Mouse (Mus musculus): ENCODE data around the gene Usp54.
"Not testable (repeated sequence)": the region's sequence is repeated elsewhere in the genome, so short reads cannot be mapped to it uniquely, and the experiment has no call there.

Gene Usp54

DNA sequence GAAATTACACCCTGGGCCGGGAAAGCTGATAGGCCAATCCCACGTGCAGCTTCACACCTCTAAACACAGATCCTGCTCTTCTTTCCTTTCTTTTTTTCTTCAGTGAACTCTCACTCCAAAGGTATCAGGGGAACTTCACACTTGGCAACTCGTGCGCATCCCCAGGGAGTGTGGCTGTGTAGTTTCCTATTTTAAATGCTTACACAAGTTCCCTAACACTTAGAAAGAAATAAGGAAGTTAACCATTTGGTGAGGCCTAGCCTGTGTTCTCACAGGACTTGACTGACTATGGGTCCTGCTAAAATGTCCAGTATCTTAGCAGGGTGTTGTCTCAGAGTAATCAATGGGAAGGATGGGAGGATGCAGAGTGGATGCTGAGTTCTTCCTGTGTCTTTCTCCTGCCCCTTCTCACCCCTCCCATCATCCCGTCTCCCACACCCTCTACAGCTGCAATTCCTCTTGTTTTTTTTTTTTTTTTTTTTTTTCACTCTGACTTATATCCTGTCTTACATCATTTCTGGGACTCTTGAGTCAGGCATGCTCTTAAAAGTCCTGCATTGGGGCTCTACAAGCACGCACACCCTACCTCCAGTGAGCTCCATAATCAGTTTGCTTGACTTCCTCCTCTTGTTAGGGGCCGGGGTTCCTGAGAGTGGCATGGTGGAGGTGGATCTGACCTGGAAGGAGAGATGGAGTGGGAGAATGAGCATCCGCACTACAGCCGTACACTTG, 14.0 kb upstream of the Usp54 start:
- no peak for DNase-seq (ENCODE audit: low spot score in 2 of 2)

DNA sequence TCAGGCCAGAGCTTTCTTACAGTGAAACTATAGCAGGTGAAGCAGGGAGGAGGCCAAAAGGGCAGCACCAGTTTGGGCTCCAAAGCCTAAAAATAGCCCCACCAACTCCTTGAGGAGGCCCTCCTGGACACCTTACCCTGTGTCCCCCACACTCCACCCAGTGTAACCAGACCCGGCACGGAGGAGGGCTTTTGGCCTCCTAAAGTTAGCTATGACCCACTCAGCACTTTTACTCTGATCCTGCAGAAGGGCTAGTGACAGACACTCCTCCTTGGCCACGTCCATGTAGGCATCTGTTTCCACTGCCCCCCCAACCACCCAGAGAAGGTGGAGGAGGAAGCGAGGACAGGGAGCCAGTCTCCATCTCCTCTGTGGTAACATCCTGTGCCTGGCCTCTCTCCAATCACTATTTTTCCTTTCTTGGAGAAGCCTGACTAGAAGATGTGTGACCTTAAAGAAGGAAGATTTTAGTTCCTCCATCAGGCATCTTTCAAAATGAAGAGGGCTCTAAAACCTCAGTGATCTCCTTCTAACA, 10.9 kb upstream of the Usp54 start:
- no peak for DNase-seq (ENCODE audit: low spot score in 2 of 2)

DNA sequence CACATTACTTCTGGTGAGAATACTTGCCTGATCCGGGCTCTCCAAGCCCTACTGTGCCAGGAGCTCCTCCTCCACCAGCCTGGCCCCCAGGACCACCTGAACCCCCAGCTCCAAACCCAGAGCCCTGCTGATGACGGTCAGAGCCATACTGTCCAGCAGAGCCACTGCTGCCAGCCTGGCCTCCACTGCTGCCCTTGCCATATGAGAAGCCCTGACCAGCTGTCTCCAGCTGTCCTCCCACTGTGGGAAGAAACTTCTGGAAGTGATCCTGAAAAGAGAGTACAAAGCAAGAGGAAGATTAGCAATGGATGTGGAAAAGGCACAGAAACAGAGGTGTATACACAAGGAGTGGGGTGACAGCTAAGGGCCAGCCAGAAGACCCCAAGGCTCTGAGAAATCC, 10.1 kb upstream of the Usp54 start:
- no peak for DNase-seq (ENCODE audit: low spot score in 2 of 2)

DNA sequence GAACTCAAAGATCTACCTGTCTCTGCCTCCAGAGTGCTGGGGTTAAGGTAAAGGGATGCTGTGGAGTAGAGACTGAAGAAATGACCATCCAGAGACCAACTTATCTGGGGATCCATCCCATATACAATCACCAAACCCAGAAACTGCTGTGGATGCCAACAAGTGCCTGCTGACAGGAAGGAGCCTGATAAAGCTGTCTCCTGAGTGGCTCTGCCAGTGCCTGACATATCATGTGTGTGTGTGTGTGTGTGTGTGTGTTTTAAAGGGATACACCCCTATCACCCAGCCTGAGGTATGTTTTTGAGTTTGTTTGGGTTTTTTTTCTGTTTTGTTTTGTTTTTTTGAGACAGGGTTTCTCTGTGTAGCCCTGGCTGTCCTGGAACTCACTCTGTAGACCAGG, 5.5 kb upstream of the Usp54 start:
- DNase-seq (ENCODE audit: low spot score in 2 of 2): no peak

DNA sequence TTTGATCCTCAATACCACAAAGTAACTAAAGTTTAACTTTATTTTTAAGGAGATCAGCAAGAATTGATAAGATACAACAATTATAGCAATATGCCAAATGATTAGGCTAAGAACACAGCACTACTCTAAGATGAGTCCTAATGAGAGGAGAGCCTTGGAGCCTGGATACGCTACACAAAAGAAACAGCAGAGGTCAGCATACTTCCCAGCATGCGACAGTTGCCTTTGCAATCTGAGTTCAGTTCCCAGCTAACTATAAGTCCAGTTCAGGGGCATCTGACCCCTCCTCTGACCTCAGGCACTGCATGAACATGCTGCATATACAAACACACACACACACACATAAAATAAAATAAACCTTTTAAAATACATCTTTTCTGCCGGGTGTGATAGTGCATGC, 4.7 kb upstream of the Usp54 start:
- no peak for DNase-seq (ENCODE audit: low spot score in 2 of 2)

DNA sequence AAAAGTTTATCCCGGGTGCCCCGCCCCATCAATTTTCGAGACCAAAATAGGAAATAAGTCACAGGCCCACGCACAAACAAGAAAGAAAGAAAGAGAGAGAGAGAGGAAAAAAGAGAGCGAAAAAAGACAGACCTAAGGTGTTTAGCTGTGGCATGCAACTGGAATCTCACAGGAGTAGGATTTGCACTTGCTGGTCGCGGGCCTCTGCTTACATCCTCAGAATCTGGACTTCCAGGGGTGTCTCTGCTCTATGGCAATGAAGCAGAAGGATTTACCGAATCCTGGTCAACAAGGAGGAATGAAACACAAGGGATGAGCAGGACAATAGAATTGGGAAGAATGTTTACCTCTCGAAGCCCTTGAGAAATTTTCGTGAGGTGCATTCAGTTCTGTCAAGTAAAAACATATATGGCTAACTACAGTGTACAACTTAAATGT, 594 bp upstream of the Usp54 start:
- no peak for DNase-seq (ENCODE audit: low spot score in 2 of 2)

DNA sequence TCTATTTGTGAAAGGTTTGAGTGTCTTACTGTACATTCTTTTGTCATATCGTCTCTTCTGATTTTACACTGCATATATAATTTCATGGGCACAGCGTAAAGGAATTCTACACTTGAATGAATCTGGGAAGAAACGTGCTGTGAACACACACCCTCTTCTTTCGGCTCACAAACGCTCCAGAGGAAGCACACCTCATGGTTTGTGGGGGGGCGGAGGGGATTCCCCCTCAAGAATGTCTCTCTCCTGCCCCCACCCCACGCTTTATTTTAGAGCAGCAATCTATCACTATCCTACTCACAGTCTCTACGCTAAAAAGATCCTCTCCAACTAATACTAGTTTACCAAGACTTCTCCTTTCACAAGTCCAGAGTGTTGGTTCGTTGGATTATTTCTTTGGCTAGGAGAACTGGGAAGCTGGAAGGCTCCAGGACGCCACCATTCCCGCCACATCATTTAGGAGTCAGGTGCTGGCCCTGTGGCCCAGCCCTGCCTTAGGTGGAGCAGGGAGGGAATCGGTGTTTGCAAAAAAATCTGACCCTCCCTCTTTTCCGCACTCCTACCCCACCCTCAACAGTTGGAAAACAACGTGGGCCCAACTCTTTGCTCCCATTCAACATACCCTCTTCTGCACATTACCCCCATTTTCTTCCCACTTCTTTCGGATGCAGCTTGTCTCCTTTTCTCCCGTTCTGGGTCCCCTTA, 794 bp downstream of the Usp54 start:
- DNase-seq (ENCODE audit: low spot score in 2 of 2): peak in 1 of 2 experiments; percentile 67

DNA sequence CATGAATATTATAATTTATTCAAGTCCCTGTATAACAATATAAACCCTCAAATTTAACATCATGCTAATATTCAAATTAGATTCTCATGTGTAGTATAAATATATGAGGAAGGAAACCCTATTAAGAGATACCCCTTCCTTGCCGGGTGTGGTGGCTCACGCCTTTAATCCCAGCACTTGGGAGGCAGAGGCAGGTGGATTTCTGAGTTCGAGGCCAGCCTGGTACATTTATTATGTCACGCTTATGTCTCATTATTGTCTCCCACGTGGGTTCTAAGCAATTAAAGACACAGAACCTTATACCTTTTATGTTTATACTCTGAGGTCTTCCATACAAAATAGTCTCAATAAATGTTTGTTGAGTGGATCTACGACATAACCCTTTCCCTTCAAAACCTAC, 2.2 kb downstream of the Usp54 start:
- no peak for DNase-seq (ENCODE audit: low spot score in 2 of 2)

DNA sequence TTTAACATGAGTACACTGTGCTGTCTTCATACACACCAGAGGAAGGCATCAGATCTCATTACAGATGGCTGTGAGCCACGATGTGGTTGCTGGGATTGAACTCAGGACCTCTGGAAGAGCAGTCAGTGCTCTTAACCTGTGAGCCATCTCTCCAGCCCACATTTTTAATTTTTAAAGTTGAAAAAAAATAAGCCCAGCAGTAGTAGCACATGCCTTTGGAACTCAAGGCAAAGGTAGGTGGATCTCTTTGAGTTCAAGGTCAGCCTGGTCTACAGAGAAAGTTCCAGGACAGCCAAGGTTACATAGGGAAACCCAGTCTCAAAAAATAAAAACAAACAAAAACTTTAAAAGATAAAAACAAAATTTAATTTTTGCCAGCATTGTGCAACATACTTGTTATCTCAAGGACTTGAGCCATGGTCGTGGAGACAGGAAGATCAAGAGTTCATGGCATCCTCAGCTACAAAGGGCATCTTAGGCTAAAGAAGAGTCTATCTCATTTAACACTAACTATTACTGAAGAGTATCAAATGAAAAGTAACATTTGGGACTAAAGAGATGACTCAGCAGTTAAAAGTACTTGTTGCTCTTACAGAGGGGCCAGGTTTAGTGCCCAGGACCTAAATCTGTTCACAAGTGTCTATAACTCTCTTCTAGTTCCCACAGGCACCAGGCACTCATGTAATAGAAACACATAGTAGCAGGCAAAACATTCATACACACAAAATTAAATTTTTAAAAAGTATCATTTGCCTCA, 2.9 kb downstream of the Usp54 start:
- DNase-seq (ENCODE audit: low spot score in 2 of 2): no peak

DNA sequence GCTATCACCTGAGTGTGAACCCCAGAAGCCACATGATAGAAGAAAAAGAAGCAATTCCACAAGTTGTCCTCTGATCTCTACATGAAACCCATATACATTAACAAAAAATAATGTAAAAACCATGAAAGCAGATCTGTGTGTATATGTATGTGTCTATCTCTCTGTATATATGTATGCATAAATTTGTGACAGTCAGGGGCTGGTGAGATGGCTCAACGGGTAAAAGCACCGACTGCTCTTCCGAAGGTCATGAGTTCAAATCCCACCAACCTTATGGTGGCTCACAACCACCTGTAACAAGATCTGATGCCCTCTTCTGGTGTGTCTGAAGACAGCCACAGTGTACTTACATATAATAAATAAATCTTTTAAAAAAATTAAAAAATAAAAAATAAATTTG, 3.9 kb downstream of the Usp54 start:
- DNase-seq (ENCODE audit: low spot score in 2 of 2): not testable (repeated sequence)

DNA sequence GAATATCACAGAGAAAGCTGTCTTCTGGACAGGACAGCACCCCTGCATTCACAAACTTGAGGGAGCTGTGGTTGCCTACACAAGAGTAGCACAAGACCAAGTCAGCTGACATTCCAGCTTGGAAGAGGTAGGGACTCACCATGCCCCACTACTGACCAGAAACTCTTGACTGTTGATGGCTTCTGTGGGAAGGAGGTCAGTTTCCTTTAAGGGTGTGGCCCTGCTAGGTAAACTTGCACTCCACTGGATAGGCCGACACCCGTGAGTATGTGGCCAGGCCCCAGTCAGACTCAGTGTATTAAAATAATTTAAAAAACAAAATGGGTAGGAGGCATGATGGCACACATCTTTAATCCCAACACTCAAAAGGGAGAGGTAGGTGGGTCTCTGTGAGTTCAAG, 5.3 kb downstream of the Usp54 start:
- DNase-seq (ENCODE audit: low spot score in 2 of 2): no peak

DNA sequence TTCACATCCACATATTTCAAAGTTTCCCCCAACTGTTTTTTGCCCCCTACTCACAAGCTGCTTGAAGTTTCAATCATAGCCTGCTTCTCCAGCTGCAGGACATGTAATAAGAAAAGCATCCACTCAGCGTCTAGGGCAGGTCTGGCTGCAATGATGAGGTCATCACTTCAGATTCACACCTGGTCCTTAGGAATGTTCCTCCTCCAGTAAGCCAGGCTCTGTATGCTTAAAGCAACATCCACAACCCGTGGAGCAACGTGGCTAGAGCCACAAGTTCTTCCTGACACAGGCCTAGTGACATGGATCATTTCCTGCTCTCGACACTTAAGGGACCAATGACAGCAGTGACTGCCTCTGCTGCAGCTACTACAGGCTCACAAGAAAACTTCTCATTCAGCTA, 9.6 kb downstream of the Usp54 start:
- DNase-seq (ENCODE audit: low spot score in 2 of 2): no peak

DNA sequence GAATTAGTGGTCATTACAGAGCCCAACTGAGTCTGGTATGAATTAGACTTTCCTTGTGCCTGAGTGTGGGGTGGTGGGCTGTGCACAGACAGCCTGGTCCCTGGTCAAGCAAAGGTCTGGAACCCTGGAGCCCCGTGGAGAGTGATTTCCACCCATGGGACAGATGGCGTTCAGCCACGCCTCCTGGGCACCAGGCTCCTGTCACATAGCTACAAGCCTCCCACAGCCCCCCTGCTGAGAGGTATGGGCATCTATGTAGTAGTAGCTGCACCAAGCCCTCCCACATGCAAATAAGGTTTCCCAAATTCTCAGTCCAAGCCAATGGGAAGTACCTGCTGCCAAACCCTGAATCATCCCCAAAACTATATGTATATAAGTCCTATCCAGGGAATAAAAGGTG, 13.9 kb downstream of the Usp54 start:
- DNase-seq (ENCODE audit: low spot score in 2 of 2): no peak

DNA sequence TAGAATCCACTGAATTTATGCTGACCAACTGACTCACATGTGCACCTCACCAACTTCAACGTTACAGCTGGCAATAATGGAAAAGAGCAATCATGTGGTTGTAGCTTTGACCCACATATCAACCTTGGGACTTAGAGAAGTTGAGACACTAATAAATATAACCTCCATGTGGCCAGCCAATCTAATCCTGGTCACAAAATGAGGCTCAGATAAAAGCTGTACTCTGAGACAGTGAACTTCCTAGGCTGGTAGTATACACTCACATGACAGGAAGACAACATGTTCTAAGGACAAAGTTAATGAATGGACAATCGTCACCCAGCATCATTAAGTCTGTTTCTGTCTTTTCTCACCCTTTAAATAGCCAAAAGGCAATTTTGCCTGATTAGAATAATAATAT, 14.4 kb downstream of the Usp54 start:
- DNase-seq (ENCODE audit: low spot score in 2 of 2): no peak

DNA sequence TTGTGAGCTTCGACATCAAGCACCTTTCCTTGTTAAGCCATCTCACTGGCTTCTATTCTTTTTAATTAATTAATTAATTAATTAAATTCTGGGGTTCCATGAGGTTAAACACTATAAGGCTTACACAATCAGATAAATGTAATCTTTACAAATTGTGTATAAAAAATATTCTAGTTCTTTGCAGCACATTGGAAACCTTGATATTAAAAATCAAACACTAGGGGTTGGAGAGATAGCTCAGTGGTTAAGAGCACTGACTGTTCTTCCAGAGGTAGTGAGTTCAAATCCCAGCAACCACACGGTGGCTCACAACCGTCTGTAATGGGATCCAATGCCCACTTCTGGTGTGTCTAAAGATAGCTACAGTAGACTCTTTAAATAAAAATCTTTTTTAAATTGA, 18.0 kb downstream of the Usp54 start:
- DNase-seq (ENCODE audit: low spot score in 2 of 2): no peak

DNA sequence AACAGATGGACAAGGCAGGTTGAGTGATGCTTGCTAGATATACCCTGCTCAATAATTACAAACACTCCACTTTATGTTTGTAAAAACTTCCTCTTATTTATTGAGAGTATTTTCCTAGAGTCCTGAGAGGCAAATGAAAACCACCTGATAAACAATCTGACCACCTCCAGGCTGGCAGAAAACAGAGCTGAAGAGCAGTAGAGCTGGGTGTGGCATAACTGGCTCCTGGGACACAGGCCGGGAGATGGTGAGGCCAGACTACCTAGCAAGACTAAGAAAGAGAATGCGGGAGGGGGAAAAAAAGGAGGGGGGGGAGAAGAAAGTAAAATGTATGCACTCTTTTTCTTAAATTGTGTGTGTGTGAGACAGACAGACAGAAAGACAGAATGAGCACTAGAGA, 18.5 kb downstream of the Usp54 start:
- no peak for DNase-seq (ENCODE audit: low spot score in 2 of 2)

DNA sequence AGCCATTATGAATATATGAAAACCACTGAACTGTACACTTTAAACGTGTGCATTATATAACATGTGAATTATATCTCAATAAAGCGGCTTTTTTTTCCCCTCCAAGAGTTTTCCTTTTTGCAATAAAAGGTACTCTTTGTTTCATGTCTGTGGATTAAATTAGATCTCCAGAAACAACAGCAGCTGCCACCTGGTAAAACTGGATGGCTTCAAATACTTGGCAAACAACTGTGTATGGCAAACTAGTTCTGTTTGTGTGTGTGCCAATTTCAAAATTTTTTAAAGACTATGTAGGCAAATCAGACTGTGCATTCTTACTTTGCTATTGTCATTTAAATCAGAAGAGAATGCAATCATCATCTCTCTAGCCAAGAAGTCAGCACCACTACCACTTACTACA, 19.0 kb downstream of the Usp54 start:
- DNase-seq (ENCODE audit: low spot score in 2 of 2): no peak

DNA sequence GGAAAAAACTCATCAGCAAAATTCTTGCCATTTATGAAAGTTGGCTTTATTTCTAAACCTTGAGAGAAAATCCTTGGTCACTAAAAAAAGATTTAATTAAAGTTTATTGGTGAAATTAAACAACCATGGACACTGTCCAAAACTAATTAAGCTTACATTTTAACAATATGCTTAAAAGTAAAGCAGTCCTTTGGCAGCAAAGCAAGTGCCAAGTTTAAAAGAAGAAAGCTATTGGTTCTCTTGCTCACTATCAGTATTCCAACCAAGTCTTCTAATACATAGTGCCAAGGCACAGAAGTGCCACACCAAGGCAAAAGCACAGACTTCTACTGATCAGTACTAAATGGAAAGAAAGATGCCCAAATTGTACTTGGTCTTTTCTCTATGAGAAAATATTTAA, 21.7 kb downstream of the Usp54 start:
- DNase-seq (ENCODE audit: low spot score in 2 of 2): no peak

DNA sequence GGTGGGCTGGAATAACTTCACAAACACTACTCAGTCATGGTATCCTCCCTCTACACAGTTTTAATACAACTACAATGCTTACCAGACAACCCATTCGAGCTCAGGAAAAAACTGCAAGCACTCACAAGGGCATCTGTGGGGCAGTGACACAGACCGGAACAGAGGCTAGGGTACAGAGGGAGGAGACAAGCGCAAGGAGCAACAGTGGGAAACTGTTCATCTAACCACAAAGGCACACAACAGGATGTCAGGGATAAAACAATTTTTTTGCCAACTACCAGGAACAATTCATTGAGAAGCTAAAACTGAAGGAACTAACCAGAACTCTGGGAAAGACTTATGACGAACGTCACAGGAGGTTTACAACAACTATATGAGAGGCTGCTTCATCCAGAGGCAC, 22.7 kb downstream of the Usp54 start:
- DNase-seq (ENCODE audit: low spot score in 2 of 2): no peak

DNA sequence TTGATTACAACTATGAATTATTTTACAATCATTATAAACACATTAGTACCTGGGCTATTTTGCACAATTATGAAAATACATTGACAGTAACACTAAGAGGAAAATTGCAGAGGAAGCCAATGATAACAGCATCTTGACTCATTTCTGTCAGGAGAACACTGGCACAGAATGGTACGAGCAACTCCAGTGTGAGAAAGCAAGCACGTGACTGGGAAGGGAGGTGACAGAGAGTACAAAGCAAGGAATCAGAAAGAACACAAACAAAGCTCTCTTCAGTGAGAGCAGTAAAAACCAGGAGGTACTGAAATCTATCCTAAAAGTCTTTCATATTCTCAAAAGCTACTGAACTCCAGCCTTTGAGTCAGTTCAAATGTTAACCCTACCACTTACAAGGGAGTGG, 24.4 kb downstream of the Usp54 start:
- DNase-seq (ENCODE audit: low spot score in 2 of 2): no peak

DNA sequence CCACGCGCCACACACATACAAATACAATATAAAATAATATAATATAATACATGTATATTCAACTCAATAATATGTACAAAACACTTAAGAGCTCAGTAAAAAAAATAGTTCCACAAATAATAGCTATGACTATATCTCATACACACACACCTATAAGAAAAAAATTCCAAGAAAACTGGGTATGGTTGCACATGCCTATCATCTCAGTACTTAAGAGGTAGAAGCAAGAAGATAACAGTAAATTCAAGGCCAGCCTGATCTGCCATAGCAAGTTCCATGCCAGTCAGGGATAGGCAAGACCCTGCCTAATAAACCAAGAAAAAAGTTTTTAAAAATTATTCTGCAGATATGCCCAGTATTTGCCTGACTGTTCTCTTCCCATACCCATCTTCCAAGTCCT, 25.8 kb downstream of the Usp54 start:
- DNase-seq (ENCODE audit: low spot score in 2 of 2): no peak

DNA sequence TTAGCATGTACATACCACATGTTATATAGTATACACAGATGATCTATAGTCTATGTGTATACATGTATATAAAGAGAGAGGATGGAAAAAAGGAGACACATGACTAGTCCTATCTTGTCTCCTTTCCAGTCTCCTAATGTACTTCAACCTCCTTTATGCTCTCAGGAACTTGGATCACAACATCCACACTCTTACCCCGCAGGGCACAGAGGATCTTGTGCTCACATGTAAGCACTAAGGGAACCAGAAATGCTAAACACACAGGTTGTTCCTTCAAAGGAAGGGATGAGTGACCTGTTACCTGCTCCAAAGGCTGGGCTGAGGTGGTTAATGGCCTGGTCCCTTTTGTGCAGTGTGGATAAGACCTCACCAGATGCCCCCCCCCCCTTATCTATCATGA, 28.0 kb downstream of the Usp54 start:
- DNase-seq (ENCODE audit: low spot score in 2 of 2): no peak

DNA sequence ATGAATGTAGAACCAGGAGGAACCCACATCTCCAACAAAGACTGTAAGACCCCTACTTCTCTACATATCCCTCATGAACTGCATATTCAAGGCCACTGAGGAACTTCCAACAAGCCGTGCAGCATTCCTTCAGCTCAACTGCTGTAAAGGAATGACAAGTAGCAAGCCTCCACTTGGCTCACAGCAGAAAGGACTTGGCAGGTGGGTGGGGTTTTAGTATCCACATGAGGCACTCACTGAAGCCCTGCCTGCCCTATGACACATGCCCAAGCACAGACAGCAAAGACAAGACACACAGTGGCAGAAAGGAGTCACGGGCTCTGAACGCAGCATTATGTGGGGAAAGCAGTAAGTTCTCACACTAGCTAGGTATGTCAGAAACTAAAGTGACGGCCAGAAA, 30.7 kb downstream of the Usp54 start:
- DNase-seq (ENCODE audit: low spot score in 2 of 2): no peak
